Mouse (Mus musculus) heart, embryonic 15.5 days (tissue): ENCODE data around the gene Dyrk3. TPM values are rescaled to one million over a fixed set of nuclear protein-coding genes. Genes with fewer than 3 reads are reported as not detected.
"Not testable (repeated sequence)": the region's sequence is repeated elsewhere in the genome, so short reads cannot be mapped to it uniquely, and the experiment has no call there.

Source experiments
- ATAC-seq: fragments of 200-750 bp; cut with Nextera tagmentation; replicated peaks from 2 replicates; pipeline ENCODE4 v1.8.0; 2017; ENCODE audit warnings: low read depth, moderate TSS enrichment; ENCODE audit not compliant: insufficient number of reproducible peaks, insufficient read depth, low FRiP score
- H3K27ac ChIP-seq: fragments of 300-500 bp; sonication (generic); 2 replicates; pipeline ENCODE4 v1.5.1; 2015; ENCODE audit warnings: mild to moderate bottlenecking, inconsistent platforms
- H3K27me3 ChIP-seq: fragments of 300-500 bp; sonication (generic); 2 replicates; pipeline ENCODE4 v1.6.1; 2015; ENCODE audit warnings: inconsistent platforms
- H3K36me3 ChIP-seq: fragments of 300-500 bp; sonication (generic); 2 replicates; pipeline ENCODE4 v1.6.1; 2015; ENCODE audit warnings: mild to moderate bottlenecking, inconsistent platforms
- H3K4me1 ChIP-seq: fragments of 300-500 bp; sonication (generic); replicated peaks from 2 replicates; pipeline ENCODE4 v1.6.1; 2015; ENCODE audit warnings: inconsistent platforms
- H3K4me2 ChIP-seq: fragments of 300-500 bp; sonication (generic); 2 replicates; pipeline ENCODE4 v1.6.1; 2015; ENCODE audit warnings: inconsistent platforms, mild to moderate bottlenecking, moderate library complexity
- H3K4me3 ChIP-seq: fragments of 300-500 bp; sonication (generic); 2 replicates; pipeline ENCODE4 v1.5.1; 2015; ENCODE audit warnings: mild to moderate bottlenecking, inconsistent platforms
- H3K9ac ChIP-seq: fragments of 300-500 bp; sonication (generic); 2 replicates; pipeline ENCODE4 v1.6.1; 2015; ENCODE audit warnings: mild to moderate bottlenecking, inconsistent platforms
- H3K9me3 ChIP-seq: fragments of 300-500 bp; sonication (generic); replicated peaks from 2 replicates; pipeline ENCODE4 v1.6.1; 2016; ENCODE audit warnings: inconsistent platforms
- WGBS: fragments of 180-500 bp; shearing (Covaris S2); methylation state at CpG from one replicate; pipeline ENCODE4 v1.1.7; 2015; ENCODE audit warnings: mixed read lengths; 5-methylcytosine and 5-hydroxymethylcytosine counted together
- polyA plus RNA-seq: library from polyadenylated mRNA; unstranded; fragments of >200 nt; fragmentation: Nextera tagmentation; extraction: Ambion mirVana; gene quantifications from 2 replicates; pipeline ENCODE4 v1.2.1, GENCODE M21; 2015

Dyrk3 gene
- polyA plus RNA-seq, 1 experiment from 2014 or later = 1.7 TPM

DNA sequence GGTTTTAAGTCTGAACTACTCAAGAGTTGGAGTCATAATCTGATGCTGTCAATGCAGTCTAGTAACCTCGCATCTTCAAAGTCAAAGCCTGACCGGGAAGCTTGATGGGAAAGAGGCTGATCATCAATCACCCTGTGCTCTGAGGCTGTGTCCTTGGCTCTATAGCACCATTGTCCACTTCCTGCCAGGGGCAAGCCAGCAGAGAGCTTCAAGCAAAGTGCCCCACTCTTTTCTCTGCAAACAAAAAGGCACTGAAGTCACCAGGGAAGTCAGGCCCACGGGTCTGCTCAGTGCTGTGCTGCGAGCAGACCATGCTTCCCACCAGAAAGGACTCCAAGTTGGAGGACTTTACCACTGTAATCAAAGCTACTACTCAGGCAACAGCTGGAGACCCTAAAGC is 39.1 kb upstream of the Dyrk3 start:
- Histone ChIP-seq H3K4me1 (no peaks in the 10 kb centered on the region), H3K27ac (no peak overlapping the region), H3K4me3 (no peak overlapping the region), H3K9ac (no peak overlapping the region), H3K36me3 (peaks cover 47% of the 10 kb centered on the region), H3K9me3 (no peaks in the 10 kb centered on the region), H3K27me3 (no peaks in the 10 kb centered on the region), H3K4me2 (no peak overlapping the region)
- ATAC-seq = no peak
- 85% methylated on average over 4 of the region's 4 CpGs for WGBS

GRCm38 (mm10) chr1:131175819-131176218 is 37.7 kb upstream of the Dyrk3 start:
- no peak overlapping the region for H3K27ac ChIP-seq
- peaks cover 62% of the 10 kb centered on the region for H3K36me3 ChIP-seq
- WGBS = 90% methylated on average over 8 of the region's 8 CpGs
- H3K4me3 ChIP-seq = no peak overlapping the region
- no peaks in the 10 kb centered on the region for H3K27me3 ChIP-seq
- H3K9ac ChIP-seq = no peak overlapping the region
- H3K4me2 ChIP-seq = no peak overlapping the region
- H3K4me1 ChIP-seq = no peaks in the 10 kb centered on the region
- H3K9me3 ChIP-seq = no peaks in the 10 kb centered on the region
- ATAC-seq = no peak

DNA sequence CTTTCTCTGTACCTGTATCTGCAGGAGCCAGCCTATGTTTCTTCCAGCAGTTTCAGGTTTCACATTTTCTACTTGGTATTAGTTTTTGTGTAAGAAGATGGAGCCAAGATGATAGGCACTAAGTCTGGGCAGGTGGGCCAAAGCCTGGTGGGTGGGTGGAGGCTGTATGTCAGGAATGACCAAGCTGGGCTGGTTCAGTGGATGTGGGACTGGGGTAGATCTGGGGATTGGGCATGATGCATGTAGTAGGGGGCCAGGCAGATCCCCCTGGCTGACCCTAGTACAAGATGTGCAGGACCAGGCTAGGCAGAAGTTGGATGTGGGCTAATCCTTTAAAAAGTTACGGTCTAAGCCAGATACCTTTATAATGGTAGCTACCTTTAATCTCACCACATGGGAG is 37.0 kb upstream of the Dyrk3 start:
- Histone ChIP-seq H3K4me1 (no peaks in the 10 kb centered on the region), H3K27ac (no peak overlapping the region), H3K36me3 (peaks cover 68% of the 10 kb centered on the region), H3K4me2 (no peak overlapping the region), H3K9me3 (no peaks in the 10 kb centered on the region), H3K9ac (no peak overlapping the region), H3K27me3 (no peaks in the 10 kb centered on the region), H3K4me3 (no peak overlapping the region)
- 95% methylated on average over 1 of the region's 1 CpGs for WGBS
- no peak for ATAC-seq

- Histone ChIP-seq H3K4me2 (no peak overlapping the region), H3K9me3 (no peaks in the 10 kb centered on the region), H3K4me1 (no peaks in the 10 kb centered on the region), H3K27me3 (no peaks in the 10 kb centered on the region), H3K27ac (no peak overlapping the region), H3K36me3 (peaks cover 68% of the 10 kb centered on the region), H3K4me3 (no peak overlapping the region), H3K9ac (no peak overlapping the region)
- 67% methylated on average over 12 of the region's 12 CpGs for WGBS
- no peak for ATAC-seq
Measured at GRCm38 (mm10) chr1:131174299-131174861, 36.2 kb upstream of the Dyrk3 start.

- Histone ChIP-seq H3K4me2 (no peak overlapping the region), H3K4me3 (no peak overlapping the region), H3K9ac (no peak overlapping the region), H3K36me3 (peaks cover 69% of the 10 kb centered on the region), H3K27me3 (no peaks in the 10 kb centered on the region), H3K9me3 (no peaks in the 10 kb centered on the region), H3K27ac (no peak overlapping the region), H3K4me1 (no peaks in the 10 kb centered on the region)
- ATAC-seq = no peak
- WGBS = 53% methylated on average over 6 of the region's 6 CpGs
Measured at GRCm38 (mm10) chr1:131173809-131174208, 35.7 kb upstream of the Dyrk3 start.

- H3K27ac ChIP-seq = no peak overlapping the region
- no peak for ATAC-seq
- peaks cover 72% of the 10 kb centered on the region for H3K36me3 ChIP-seq
- no peaks in the 10 kb centered on the region for H3K4me1 ChIP-seq
- 80% methylated on average over 7 of the region's 7 CpGs for WGBS
- no peak overlapping the region for H3K4me3 ChIP-seq
- no peaks in the 10 kb centered on the region for H3K9me3 ChIP-seq
- no peak overlapping the region for H3K9ac ChIP-seq
- no peak overlapping the region for H3K4me2 ChIP-seq
- H3K27me3 ChIP-seq = no peaks in the 10 kb centered on the region
Measured at GRCm38 (mm10) chr1:131173001-131173400, 34.9 kb upstream of the Dyrk3 start.

DNA sequence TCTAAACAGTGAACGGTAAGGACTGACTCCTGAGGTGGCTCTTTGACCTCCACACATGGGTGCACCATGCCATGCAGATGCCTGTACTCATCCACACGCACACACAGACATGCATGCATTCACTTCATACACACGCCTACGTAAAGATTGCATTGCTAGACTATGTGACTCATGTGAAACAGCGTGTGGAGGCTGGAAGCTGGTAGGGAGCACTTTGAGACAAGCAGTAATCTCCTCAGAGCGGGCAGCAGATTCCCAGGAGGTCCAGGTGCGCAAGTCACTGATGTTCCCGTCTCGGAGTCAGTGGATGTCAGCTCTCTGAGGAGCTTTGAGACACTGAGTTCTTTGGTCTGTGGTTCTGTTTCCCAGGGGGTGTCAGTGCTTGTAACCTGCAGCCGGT is 29.5 kb upstream of the Dyrk3 start:
- H3K4me2 ChIP-seq = no peak overlapping the region
- H3K9me3 ChIP-seq = no peaks in the 10 kb centered on the region
- 91% methylated on average over 10 of the region's 10 CpGs for WGBS
- peaks cover 89% of the 10 kb centered on the region for H3K36me3 ChIP-seq
- no peak overlapping the region for H3K27ac ChIP-seq
- H3K27me3 ChIP-seq = no peaks in the 10 kb centered on the region
- H3K4me1 ChIP-seq = 0 out of 2 replicates have a peak, but pooled peaks cover 2% of the 10 kb centered on the region
- no peak for ATAC-seq
- H3K4me3 ChIP-seq = no peak overlapping the region
- no peak overlapping the region for H3K9ac ChIP-seq

DNA sequence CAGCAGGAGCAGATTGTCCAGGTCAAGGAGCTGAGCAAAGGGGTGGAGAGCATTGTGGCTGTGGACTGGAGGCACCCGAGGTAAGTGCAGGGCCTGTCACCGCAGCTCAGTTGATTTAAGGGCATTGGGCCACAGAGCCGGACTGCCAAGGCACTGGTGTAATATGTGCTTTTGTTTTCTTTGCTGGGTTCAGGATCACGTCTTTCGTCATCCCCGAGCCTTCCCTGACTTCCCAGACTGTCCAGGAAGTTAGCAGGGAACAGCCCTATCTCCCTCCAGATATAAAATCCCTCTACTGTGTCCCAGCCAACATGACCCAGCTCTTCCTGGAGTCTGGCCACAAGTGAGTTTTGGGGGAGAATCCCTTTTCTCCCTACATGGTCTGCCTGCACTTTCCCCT is 26.3 kb upstream of the Dyrk3 start:
- H3K9ac ChIP-seq = no peak overlapping the region
- no peaks in the 10 kb centered on the region for H3K9me3 ChIP-seq
- no peak overlapping the region for H3K4me2 ChIP-seq
- no peak overlapping the region for H3K4me3 ChIP-seq
- H3K36me3 ChIP-seq = peaks cover 74% of the 10 kb centered on the region
- peak overlapping the region; percentile 22; the same call in 1 of the 2 replicates for H3K27ac ChIP-seq
- H3K4me1 ChIP-seq = 0 out of 2 replicates have a peak, but pooled peaks cover 2% of the 10 kb centered on the region
- no peaks in the 10 kb centered on the region for H3K27me3 ChIP-seq
- WGBS = 59% methylated on average over 6 of the region's 6 CpGs
- no peak; the same call in 1 of the 2 replicates for ATAC-seq

DNA sequence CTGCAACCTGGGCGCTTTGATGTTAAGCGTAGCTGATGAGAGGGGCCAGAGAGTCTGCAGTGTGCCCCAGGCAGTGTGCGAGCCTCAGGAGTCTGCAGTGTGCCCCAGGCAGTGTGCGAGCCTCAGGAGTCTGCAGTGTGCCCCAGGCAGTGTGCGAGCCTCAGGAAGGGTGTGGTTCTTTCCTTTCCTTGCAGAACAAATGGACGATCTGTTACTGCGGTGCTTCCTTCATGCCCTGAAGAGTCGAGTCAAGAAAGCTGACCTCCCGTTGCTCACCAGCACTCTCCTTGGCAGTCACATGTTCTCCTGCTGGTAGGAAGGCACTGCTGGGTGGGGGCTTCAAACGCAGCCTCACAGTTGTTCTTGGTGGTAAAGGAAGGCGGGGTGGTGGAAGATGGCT is 23.0 kb upstream of the Dyrk3 start:
- Histone ChIP-seq H3K4me1 (0 out of 2 replicates have a peak, but pooled peaks cover 2% of the 10 kb centered on the region), H3K4me2 (no peak overlapping the region), H3K27ac (no peak overlapping the region), H3K9ac (no peak overlapping the region), H3K9me3 (no peaks in the 10 kb centered on the region), H3K4me3 (no peak overlapping the region), H3K36me3 (peaks cover 56% of the 10 kb centered on the region), H3K27me3 (no peaks in the 10 kb centered on the region)
- no peak; the same call in 1 of the 2 replicates for ATAC-seq
- WGBS = 75% methylated on average over 11 of the region's 11 CpGs

- 83% methylated on average over 3 of the region's 3 CpGs for WGBS
- H3K9ac ChIP-seq, H3K4me2 ChIP-seq, H3K27ac ChIP-seq, H3K4me1 ChIP-seq, H3K4me3 ChIP-seq, H3K27me3 ChIP-seq, H3K9me3 ChIP-seq: not testable (repeated sequence)
- peaks cover 44% of the 10 kb centered on the region for H3K36me3 ChIP-seq
- peak; percentile 34; the same call in 1 of the 2 replicates for ATAC-seq
Measured at GRCm38 (mm10) chr1:131159573-131160327, 21.6 kb upstream of the Dyrk3 start.

- no peaks in the 10 kb centered on the region for H3K9me3 ChIP-seq
- H3K4me3 ChIP-seq = no peak overlapping the region
- peaks cover 7% of the 10 kb centered on the region for H3K4me1 ChIP-seq
- no peak overlapping the region for H3K9ac ChIP-seq
- no peak overlapping the region for H3K4me2 ChIP-seq
- peaks cover 11% of the 10 kb centered on the region for H3K36me3 ChIP-seq
- no peak overlapping the region for H3K27ac ChIP-seq
- 53% methylated on average over 2 of the region's 2 CpGs for WGBS
- ATAC-seq = no peak
- no peaks in the 10 kb centered on the region for H3K27me3 ChIP-seq
Measured at GRCm38 (mm10) chr1:131155456-131155855, 17.3 kb upstream of the Dyrk3 start.
